Mouse (Mus musculus): Measurements from ENCODE around the gene Gm10197. TPM values are rescaled to one million over a fixed set of nuclear protein-coding genes. Genes with fewer than 3 reads are reported as not detected.

The Gm10197 gene
- polyA plus RNA-seq, 1 experiment from 2014 or later = not detected

DNA sequence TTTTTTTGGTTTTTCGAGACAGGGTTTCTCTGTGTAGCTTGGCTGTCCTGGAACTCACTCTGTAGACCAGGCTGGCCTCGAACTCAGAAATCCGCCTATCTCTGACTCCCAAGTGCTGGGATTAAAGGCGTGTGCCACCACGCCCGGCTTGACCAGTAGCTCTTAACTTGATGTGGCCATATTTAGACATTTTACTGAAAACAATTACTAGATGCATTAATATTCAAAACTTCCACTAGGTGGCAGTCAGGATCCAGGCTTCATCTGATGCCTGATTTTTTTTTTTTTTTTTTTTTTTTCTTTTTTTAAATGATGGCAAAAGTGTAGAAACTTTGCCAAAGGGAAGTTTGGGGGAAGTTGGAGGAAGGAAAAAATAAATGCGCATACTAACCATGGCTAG lies 23.0 kb upstream of the Gm10197 start:
- Histone ChIP-seq H3K4me2 (replicated peaks; ENCODE audit: low read depth, low read length) (no peak overlapping the region), H3K36me3 (ENCODE audit: insufficient read depth, low read length) (no peaks in the 10 kb centered on the region), H3K27ac (ENCODE audit: low read length) (no peak overlapping the region), H3K9me3 (ENCODE audit: low read length) (no peaks in the 10 kb centered on the region), H3K4me3 (ENCODE audit: low read depth, low read length) (no peak overlapping the region), H3K4me1 (ENCODE audit: insufficient read depth, low read depth, low read length) (peaks cover 6% of the 10 kb centered on the region; the same call in 1 of the 2 replicates), H3K27me3 (replicated peaks; ENCODE audit: insufficient read depth, low read length) (no peaks in the 10 kb centered on the region), H3K9ac (replicated peaks; ENCODE audit: low read depth) (no peak overlapping the region)
- DNase-seq (ENCODE audit: low spot score) (peak; percentile 91), ATAC-seq (no peak)
- WGBS = 10% methylated on average over 7 of the region's 7 CpGs
- TF ChIP-seq CTCF (IDR thresholded peaks at IDR 0.05) (peak; percentile 78), EP300 (IDR thresholded peaks at IDR 0.05) (peak; percentile 56)

DNA sequence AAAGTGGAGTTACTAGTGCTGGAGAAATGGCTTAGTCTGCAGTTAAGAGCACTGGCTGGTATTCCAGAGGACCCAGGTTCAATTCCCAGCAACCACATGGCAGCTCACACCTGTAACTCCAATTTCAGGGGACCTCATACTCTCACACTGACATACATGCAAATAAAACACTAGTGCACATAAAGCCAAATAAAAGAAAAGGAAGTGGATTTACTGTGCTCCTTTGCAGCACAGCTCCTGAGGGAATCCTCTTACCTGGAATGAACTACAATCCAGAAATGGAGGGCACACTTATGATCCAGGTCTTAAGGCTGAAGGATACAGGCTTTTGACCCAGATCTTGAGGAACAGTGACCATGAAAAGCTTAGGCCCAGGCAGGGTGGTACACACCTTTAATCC lies 22.1 kb upstream of the Gm10197 start:
- DNase-seq (ENCODE audit: low spot score) = no peak
- Histone ChIP-seq H3K36me3 (ENCODE audit: insufficient read depth, low read length) (0 out of 2 replicates have a peak, but pooled peaks cover under 1% of the 10 kb centered on the region), H3K4me1 (ENCODE audit: insufficient read depth, low read depth, low read length) (peaks cover 6% of the 10 kb centered on the region; the same call in 1 of the 2 replicates), H3K27me3 (replicated peaks; ENCODE audit: insufficient read depth, low read length) (no peaks in the 10 kb centered on the region), H3K9me3 (ENCODE audit: low read length) (no peaks in the 10 kb centered on the region), H3K4me2 (replicated peaks; ENCODE audit: low read depth, low read length) (no peak overlapping the region), H3K4me3 (ENCODE audit: low read depth, low read length) (no peak overlapping the region), H3K27ac (ENCODE audit: low read length) (no peak overlapping the region), H3K9ac (replicated peaks; ENCODE audit: low read depth) (no peak overlapping the region)
- TF ChIP-seq EP300 (IDR thresholded peaks at IDR 0.05) (no peak), CTCF (IDR thresholded peaks at IDR 0.05) (no peak)
- no peak for ATAC-seq

- Histone ChIP-seq H3K9ac (replicated peaks; ENCODE audit: low read depth) (no peak overlapping the region), H3K27ac (ENCODE audit: low read length) (no peak overlapping the region), H3K4me2 (replicated peaks; ENCODE audit: low read depth, low read length) (no peak overlapping the region), H3K4me3 (ENCODE audit: low read depth, low read length) (no peak overlapping the region), H3K4me1 (ENCODE audit: insufficient read depth, low read depth, low read length) (peaks cover 8% of the 10 kb centered on the region; the same call in 1 of the 2 replicates), H3K9me3 (ENCODE audit: low read length) (no peaks in the 10 kb centered on the region), H3K36me3 (ENCODE audit: insufficient read depth, low read length) (0 out of 2 replicates have a peak, but pooled peaks cover 9% of the 10 kb centered on the region), H3K27me3 (replicated peaks; ENCODE audit: insufficient read depth, low read length) (no peaks in the 10 kb centered on the region)
- 50% methylated on average over 8 of the region's 8 CpGs for WGBS
- TF ChIP-seq EP300 (IDR thresholded peaks at IDR 0.05) (no peak), CTCF (IDR thresholded peaks at IDR 0.05) (no peak)
- peak; percentile 67 for DNase-seq (ENCODE audit: low spot score)
- ATAC-seq = no peak
Observed at GRCm38 (mm10) chr19:53392781-53393343, 21.3 kb upstream of the Gm10197 start.

DNA sequence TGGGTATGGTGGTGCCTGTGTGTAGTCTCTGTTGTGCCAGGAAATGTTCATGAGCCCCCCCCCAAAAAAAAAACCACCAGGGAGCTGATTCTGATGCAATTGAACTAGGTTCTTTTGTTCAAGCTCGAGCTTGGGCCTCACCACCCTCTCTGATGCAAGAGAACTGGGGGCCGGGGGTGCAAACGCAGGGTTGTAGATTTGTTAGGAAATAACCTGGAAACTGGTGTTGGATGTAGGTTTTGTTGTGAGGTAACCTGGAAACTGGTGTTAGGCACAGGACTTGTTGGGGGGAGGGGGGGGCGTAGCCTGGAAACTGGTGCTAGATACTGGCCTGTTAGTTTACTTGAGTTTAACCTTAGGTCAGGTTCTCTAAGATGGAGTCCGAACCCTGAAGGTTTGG lies 20.2 kb upstream of the Gm10197 start:
- no peaks in the 10 kb centered on the region for H3K27me3 ChIP-seq (replicated peaks; ENCODE audit: insufficient read depth, low read length)
- H3K9me3 ChIP-seq (ENCODE audit: low read length) = no peaks in the 10 kb centered on the region
- DNase-seq (ENCODE audit: low spot score) (no peak), ATAC-seq (no peak)
- H3K4me1 ChIP-seq (ENCODE audit: insufficient read depth, low read depth, low read length) = peaks cover 8% of the 10 kb centered on the region; the same call in 1 of the 2 replicates
- H3K27ac ChIP-seq (ENCODE audit: low read length) = peak overlapping the region; percentile 93; the same call in 1 of the 2 replicates
- H3K4me3 ChIP-seq (ENCODE audit: low read depth, low read length) = no peak overlapping the region
- H3K9ac ChIP-seq (replicated peaks; ENCODE audit: low read depth) = peak overlapping the region; percentile 62; the same call in 1 of the 2 replicates
- TF ChIP-seq CTCF (IDR thresholded peaks at IDR 0.05) = no peak
- no peak for TF ChIP-seq EP300 (IDR thresholded peaks at IDR 0.05)
- H3K4me2 ChIP-seq (replicated peaks; ENCODE audit: low read depth, low read length) = 0 out of 2 replicates have a peak overlapping the region, but pooled peaks have one; percentile 70
- 82% methylated on average over 5 of the region's 5 CpGs for WGBS
- 0 out of 2 replicates have a peak, but pooled peaks cover 19% of the 10 kb centered on the region for H3K36me3 ChIP-seq (ENCODE audit: insufficient read depth, low read length)

DNA sequence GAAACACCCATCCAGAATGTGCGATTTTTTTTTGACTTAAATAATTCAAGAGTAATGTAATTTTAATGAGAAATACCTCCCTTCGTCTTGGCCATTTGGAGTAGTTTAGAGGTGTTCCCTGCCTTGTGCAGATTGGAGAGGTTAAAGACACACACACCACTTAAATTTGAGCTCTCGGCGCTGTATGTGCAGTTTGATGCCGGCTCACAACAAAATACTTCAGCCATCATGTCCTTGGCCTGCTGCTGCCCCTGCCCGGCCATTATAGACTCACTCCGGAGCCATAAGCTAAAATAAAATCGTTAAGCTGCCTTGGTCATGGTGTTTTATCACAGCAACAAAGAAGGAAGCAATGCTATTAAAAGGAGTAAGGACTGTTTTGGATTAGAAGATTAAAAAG lies 19.8 kb upstream of the Gm10197 start:
- 44% methylated on average over 8 of the region's 8 CpGs for WGBS

DNA sequence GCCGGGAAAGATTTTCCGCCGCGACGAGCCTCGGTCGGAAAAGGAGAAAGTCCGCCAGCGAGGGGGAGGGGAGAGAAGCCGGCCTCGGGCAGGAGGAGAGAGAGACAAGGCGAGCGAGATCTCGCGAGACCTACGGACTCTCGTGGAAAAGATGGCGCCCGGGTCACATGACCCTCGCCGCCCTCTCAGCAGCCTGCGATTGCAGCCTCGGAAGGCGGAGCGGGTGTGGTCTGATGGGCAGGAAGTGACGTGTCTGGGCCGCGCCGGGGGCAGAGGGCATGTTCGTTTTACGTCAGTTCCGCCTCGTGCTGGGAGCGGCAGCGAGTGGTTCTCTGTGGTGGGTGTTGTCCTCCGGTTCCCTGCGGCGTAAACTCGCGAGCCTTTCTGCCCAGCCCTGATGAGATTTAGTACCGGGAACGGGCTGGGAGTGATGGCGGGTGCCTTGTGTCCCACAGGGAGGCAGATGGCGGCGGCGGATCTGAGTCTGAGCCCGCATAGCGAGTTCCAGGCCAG lies 19.0 kb upstream of the Gm10197 start, which contains the start of gene Smndc1:
Smndc1 (minus strand) TSS at position 84 of the 513 bp plus-strand sequence.
- peak; percentile 97 for ATAC-seq
- WGBS = 1% methylated on average over 47 of the region's 48 CpGs
- H3K9ac ChIP-seq (replicated peaks; ENCODE audit: low read depth) = peak within 1 kb of the TSS; percentile 99
- TF ChIP-seq EP300 (IDR thresholded peaks at IDR 0.05) (0 out of 2 replicates have a peak, but pooled peaks have one; percentile 64), CTCF (IDR thresholded peaks at IDR 0.05) (no peak)
- H3K36me3 ChIP-seq (ENCODE audit: insufficient read depth, low read length) = peaks cover 25% of the 10 kb centered on the region; the same call in 1 of the 2 replicates
- H3K9me3 ChIP-seq (ENCODE audit: low read length) = no peaks in the 10 kb centered on the region
- peak; percentile 100 for DNase-seq (ENCODE audit: low spot score)
- H3K4me1 ChIP-seq (ENCODE audit: insufficient read depth, low read depth, low read length) = peaks cover 8% of the 10 kb centered on the region; the same call in 1 of the 2 replicates
- H3K27me3 ChIP-seq (replicated peaks; ENCODE audit: insufficient read depth, low read length) = no peaks in the 10 kb centered on the region
- H3K4me2 ChIP-seq (replicated peaks; ENCODE audit: low read depth, low read length) = peak within 1 kb of the TSS; percentile 73
- peak within 1 kb of the TSS; percentile 100 for H3K27ac ChIP-seq (ENCODE audit: low read length)
- peak within 1 kb of the TSS; percentile 97 for H3K4me3 ChIP-seq (ENCODE audit: low read depth, low read length)

More for the DNA sequence above, 19.8 kb upstream of the Gm10197 start:
- Histone ChIP-seq H3K4me2 (replicated peaks; ENCODE audit: low read depth, low read length) (peak overlapping the region; percentile 70), H3K9ac (replicated peaks; ENCODE audit: low read depth) (peak overlapping the region; percentile 62), H3K27me3 (replicated peaks; ENCODE audit: insufficient read depth, low read length) (no peaks in the 10 kb centered on the region), H3K4me3 (ENCODE audit: low read depth, low read length) (peak overlapping the region; percentile 97), H3K4me1 (ENCODE audit: insufficient read depth, low read depth, low read length) (peaks cover 8% of the 10 kb centered on the region; the same call in 1 of the 2 replicates), H3K36me3 (ENCODE audit: insufficient read depth, low read length) (peaks cover 23% of the 10 kb centered on the region; the same call in 1 of the 2 replicates), H3K9me3 (ENCODE audit: low read length) (no peaks in the 10 kb centered on the region), H3K27ac (ENCODE audit: low read length) (peak overlapping the region; percentile 93)
- ATAC-seq (no peak), DNase-seq (ENCODE audit: low spot score) (peak; percentile 16)
- TF ChIP-seq CTCF (IDR thresholded peaks at IDR 0.05) (no peak), EP300 (IDR thresholded peaks at IDR 0.05) (no peak)
